Mouse (Mus musculus) hindbrain, embryonic 13.5 days (tissue): ENCODE measurements around the gene Mettl23. TPM values are rescaled to one million over a fixed set of nuclear protein-coding genes. Genes with fewer than 3 reads are reported as not detected.

Source experiments
- ATAC-seq: fragments of 200-750 bp; cut with Nextera tagmentation; 2 replicates; pipeline ENCODE4 v1.8.0; 2017; ENCODE audit warnings: moderate TSS enrichment; ENCODE audit not compliant: low FRiP score
- H3K27ac ChIP-seq: fragments of 300-500 bp; sonication (generic); 2 replicates; pipeline ENCODE4 v1.5.1; 2015; ENCODE audit warnings: inconsistent platforms, mild to moderate bottlenecking, moderate library complexity
- H3K27me3 ChIP-seq: fragments of 300-500 bp; sonication (generic); 2 replicates; pipeline ENCODE4 v1.6.1; 2015; ENCODE audit warnings: mild to moderate bottlenecking, inconsistent platforms
- H3K36me3 ChIP-seq: fragments of 300-500 bp; sonication (generic); 2 replicates; pipeline ENCODE4 v1.6.1; 2015; ENCODE audit warnings: mild to moderate bottlenecking, inconsistent platforms
- H3K4me1 ChIP-seq: fragments of 300-500 bp; sonication (generic); replicated peaks from 2 replicates; pipeline ENCODE4 v1.6.1; 2015; ENCODE audit warnings: inconsistent platforms
- H3K4me2 ChIP-seq: fragments of 300-500 bp; sonication (generic); 2 replicates; pipeline ENCODE4 v1.6.1; 2015; ENCODE audit warnings: inconsistent platforms, mild to moderate bottlenecking, moderate library complexity
- H3K4me3 ChIP-seq: fragments of 300-500 bp; sonication (generic); 2 replicates; pipeline ENCODE4 v1.5.1; 2015; ENCODE audit warnings: mild to moderate bottlenecking, inconsistent platforms
- H3K9ac ChIP-seq: fragments of 300-500 bp; sonication (generic); 2 replicates; pipeline ENCODE4 v1.6.1; 2015; ENCODE audit warnings: mild to moderate bottlenecking, inconsistent platforms
- H3K9me3 ChIP-seq: fragments of 300-500 bp; sonication (generic); 2 replicates; pipeline ENCODE4 v1.6.1; 2016; ENCODE audit warnings: inconsistent platforms
- WGBS: fragments of 180-500 bp; shearing (Covaris S2); methylation state at CpG from one replicate; pipeline ENCODE4 v1.1.7; 2015; 5-methylcytosine and 5-hydroxymethylcytosine counted together
- polyA plus RNA-seq: library from polyadenylated mRNA; unstranded; fragments of >200 nt; fragmentation: Nextera tagmentation; extraction: Ambion mirVana; gene quantifications from 2 replicates; pipeline ENCODE4 v1.2.1, GENCODE M21; 2015

The Mettl23 gene
- polyA plus RNA-seq, 1 experiment from 2014 or later: 79.3 TPM

DNA sequence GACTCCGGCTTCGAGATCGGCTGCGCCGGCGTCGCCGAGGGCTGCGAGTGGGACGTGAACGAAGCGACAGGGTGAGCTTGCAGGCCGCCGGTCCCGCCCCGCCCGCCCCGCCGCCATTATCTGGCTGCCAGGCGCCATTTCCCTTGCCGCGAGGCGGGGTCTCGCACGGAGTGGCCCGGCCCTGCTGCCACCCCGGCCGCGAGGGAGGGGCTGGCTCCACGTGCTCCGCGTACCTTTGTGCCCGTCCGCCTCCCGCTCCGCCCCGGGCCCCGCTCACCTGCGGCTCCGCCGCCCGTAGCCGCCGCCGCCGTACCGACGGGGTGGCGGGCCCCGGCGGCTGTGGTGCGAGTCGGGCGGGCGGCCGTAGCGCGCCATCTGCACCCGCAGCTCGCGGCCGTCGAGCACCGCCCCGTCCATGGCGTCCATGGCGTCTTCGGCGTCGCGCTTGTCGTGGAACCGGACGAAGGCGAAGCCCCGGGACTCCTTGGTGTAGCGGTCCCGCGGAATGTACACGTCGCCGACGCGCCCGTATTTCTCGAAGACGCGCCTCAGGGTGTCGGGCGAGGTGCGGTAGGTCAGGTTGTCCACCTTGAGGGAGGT, 9.3 kb downstream of the Mettl23 start, which contains the start of gene Mfsd11:
Gene Mfsd11, plus strand, starts transcription at position 150 of the 600 bp plus-strand sequence.
- Histone ChIP-seq H3K4me3 (peak within 1 kb of the TSS; percentile 94), H3K36me3 (peaks cover 30% of the 10 kb centered on the region), H3K9ac (peak within 1 kb of the TSS; percentile 97), H3K27ac (peak within 1 kb of the TSS; percentile 97), H3K4me1 (peaks cover 36% of the 10 kb centered on the region), H3K27me3 (no peaks in the 10 kb centered on the region), H3K9me3 (no peaks in the 10 kb centered on the region), H3K4me2 (peak within 1 kb of the TSS; percentile 94)
- WGBS: under 1% methylated on average over 65 of the region's 91 CpGs
- ATAC-seq: peak; percentile 43

DNA sequence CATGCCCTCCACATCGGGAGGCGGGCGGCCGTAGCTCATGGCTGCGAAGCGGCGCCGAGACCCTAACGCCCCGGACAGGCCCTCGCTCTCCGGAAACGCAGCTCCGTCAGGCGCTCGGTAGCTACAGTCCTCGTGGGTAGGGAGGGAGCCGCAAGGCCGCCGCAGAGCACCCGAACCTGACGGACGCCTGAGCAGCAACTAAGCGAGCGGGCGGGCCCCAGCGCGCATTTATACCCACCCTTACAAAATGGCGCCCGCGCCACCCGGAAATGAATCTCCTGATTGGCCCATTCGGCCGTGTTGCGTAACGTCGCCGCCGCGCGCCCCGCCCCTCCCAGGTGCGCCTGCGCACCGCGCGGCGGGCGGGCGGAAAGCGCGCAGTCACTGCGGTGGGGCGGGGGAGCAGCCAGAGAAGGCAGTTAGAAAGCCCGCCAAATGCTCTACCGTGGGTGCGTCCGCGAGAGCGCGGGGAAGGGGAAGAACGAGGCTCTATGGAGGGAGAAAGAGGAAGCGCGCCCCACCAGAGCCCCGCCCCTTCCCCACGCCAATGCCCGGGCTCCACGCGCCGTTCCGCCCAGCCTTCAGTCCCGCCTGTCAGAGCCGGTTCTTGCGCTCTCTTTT, 9.9 kb downstream of the Mettl23 start, which contains the start of gene Srsf2:
Gene Srsf2, minus strand, starts transcription at position 204 of the 621 bp plus-strand sequence.
- peak within 1 kb of the TSS; percentile 97 for H3K27ac ChIP-seq
- H3K4me3 ChIP-seq: peak within 1 kb of the TSS; percentile 94
- H3K27me3 ChIP-seq: no peaks in the 10 kb centered on the region
- H3K36me3 ChIP-seq: peaks cover 23% of the 10 kb centered on the region
- H3K9me3 ChIP-seq: no peaks in the 10 kb centered on the region
- H3K4me2 ChIP-seq: peak within 1 kb of the TSS; percentile 94
- peaks cover 36% of the 10 kb centered on the region for H3K4me1 ChIP-seq
- ATAC-seq: peak; percentile 91
- H3K9ac ChIP-seq: peak within 1 kb of the TSS; percentile 97
- WGBS: under 1% methylated on average over 67 of the region's 74 CpGs

DNA sequence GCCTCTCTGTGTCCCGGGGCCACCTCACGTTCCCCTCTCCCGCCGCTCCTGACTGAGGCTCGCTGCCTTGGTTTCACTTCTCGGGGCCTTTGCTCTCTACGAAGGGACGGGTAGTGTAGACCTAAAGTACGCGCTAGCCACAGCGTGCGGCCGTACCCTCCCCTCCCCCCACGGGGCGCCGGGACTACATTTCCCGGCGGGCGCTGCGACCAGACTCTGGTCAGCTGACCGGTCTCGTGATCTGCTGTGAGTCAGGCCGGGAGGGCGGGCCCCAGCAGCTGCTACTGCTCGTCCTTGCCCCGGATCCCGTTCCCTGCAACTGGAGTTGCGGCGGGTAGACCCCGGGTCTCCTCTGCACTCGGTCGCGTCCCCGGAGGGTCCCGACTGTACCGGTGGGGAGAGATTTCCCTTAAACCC, 10.4 kb downstream of the Mettl23 start:
- Histone ChIP-seq H3K36me3 (peaks cover 20% of the 10 kb centered on the region), H3K9me3 (no peaks in the 10 kb centered on the region), H3K4me1 (peaks cover 36% of the 10 kb centered on the region), H3K4me2 (peak overlapping the region; percentile 94), H3K27ac (peak overlapping the region; percentile 97), H3K9ac (peak overlapping the region; percentile 97), H3K27me3 (no peaks in the 10 kb centered on the region), H3K4me3 (peak overlapping the region; percentile 94)
- ATAC-seq: peak; percentile 93
- under 1% methylated on average over 36 of the region's 36 CpGs for WGBS

DNA sequence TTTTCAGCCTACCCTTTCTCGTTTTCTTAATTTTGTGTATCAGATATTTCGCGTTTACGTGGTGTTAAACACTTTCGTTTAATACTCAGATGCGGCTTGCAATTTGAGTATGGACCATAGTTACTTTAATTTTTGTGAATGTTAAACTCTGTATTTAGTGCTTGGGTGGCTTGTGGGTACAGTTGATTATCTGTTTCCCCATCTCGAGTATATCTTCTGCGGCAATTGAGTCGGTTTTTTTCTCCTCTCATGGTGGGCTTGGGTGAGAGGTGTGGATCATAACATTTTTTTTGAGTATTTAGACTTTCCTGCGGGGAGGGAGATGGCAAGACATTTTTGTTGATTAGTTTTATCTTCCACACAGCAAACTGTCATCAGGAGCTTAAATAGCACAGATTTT, 11.2 kb downstream of the Mettl23 start:
- peak overlapping the region; percentile 94 for H3K4me2 ChIP-seq
- peak overlapping the region; percentile 97 for H3K9ac ChIP-seq
- H3K36me3 ChIP-seq: peaks cover 20% of the 10 kb centered on the region
- peak overlapping the region; percentile 97; the same call in 1 of the 2 replicates for H3K27ac ChIP-seq
- peak overlapping the region; percentile 94 for H3K4me3 ChIP-seq
- H3K4me1 ChIP-seq: peaks cover 36% of the 10 kb centered on the region
- 45% methylated on average over 10 of the region's 10 CpGs for WGBS
- H3K9me3 ChIP-seq: no peaks in the 10 kb centered on the region
- no peaks in the 10 kb centered on the region for H3K27me3 ChIP-seq
- no peak for ATAC-seq

DNA sequence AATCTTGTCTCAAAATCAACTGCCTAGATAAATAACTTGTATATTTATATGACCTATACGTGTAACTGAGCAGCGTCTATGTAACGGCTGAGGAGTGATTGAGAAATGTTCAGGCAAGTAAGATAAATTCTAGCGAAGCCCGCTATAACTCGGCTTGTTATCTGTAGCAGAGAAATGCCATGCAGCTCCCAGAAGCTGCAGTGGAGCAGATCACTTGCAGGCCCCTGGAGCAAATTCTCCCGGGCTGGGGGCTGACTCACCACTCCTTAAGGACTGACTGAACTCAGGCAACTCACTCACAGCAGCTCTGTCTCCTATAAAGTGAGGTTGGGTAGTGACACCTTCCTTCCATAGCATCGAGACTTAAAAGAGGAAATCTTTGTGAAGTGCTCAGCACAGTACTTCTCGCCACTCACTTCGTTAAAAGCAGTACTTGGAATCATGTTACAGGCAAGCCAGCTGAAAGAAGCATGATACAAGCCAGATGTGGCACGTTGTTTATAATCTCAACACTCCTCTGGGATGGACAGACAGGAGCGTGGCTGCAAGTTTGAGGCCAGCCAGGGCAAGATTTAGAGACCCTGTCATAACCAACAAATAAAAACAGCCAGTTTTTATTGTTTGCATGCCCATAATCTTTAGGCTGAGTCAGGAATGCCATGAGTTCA, 14.2 kb downstream of the Mettl23 start:
- Histone ChIP-seq H3K27me3 (no peaks in the 10 kb centered on the region), H3K36me3 (peaks cover 39% of the 10 kb centered on the region), H3K4me3 (no peak overlapping the region), H3K4me2 (no peak overlapping the region), H3K9ac (no peak overlapping the region), H3K27ac (no peak overlapping the region), H3K9me3 (no peaks in the 10 kb centered on the region), H3K4me1 (peaks cover 24% of the 10 kb centered on the region)
- ATAC-seq: no peak
- 85% methylated on average over 12 of the region's 12 CpGs for WGBS

DNA sequence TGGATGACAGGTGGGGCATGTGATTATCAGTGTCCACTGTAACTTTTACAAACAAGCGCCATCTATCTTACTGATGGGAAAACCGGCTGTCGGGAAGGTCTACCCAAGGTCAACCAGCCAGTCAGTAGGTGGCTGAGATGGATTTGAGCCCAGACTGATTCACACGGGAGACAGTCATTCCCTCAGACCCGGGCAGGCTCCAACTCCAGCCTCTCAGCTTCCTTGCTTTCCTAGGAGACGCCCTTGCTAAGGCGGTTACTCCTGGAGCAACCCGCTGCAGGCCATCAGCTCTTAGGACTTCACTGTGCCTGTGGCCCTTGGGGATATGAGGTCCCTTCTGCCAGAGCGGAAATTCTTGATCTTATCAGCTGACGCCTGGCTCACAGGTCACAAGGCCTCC, 21.4 kb downstream of the Mettl23 start:
- 0 out of 2 replicates have a peak, but pooled peaks cover 5% of the 10 kb centered on the region for H3K4me1 ChIP-seq
- H3K9ac ChIP-seq: no peak overlapping the region
- H3K27ac ChIP-seq: no peak overlapping the region
- peaks cover 95% of the 10 kb centered on the region for H3K36me3 ChIP-seq
- H3K27me3 ChIP-seq: no peaks in the 10 kb centered on the region
- no peak for ATAC-seq
- WGBS: 91% methylated on average over 10 of the region's 10 CpGs
- no peak overlapping the region for H3K4me3 ChIP-seq
- H3K9me3 ChIP-seq: no peaks in the 10 kb centered on the region
- no peak overlapping the region for H3K4me2 ChIP-seq

DNA sequence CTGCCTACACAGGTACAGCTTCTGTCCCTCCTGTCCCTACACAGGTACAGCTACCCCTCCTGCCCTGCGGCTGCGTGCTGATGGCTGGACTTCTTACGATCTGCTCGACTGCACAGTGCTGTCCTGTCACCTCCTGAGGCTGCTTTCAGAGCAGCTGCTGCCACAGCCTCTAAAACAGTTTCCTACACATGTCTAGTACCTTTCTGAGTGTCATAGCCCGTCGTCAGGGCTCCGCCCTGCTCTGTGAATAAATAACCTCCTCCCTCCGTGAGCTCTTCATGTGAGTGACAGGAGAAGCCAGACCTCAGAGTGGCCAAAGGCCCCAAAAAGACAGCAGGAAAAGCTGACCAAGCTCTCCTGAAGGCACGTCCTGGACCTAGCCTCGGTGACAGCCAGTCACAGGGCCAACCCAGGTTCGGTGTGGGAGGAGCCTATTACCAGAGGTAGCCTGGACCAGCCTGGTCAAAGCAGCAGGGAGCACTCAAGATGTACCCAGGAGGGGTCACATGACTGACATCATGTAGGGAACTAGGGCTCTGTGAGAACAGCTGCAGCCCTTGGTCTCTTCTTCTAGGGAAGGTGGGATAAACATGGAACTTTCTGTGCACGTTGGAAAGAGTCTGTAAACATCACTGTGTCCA, 23.0 kb downstream of the Mettl23 start:
- Histone ChIP-seq H3K4me3 (no peak overlapping the region), H3K27me3 (no peaks in the 10 kb centered on the region), H3K9me3 (no peaks in the 10 kb centered on the region), H3K36me3 (peaks cover 91% of the 10 kb centered on the region), H3K4me2 (no peak overlapping the region), H3K9ac (no peak overlapping the region), H3K4me1 (0 out of 2 replicates have a peak, but pooled peaks cover 5% of the 10 kb centered on the region), H3K27ac (no peak overlapping the region)
- no peak for ATAC-seq
- 77% methylated on average over 12 of the region's 12 CpGs for WGBS

DNA sequence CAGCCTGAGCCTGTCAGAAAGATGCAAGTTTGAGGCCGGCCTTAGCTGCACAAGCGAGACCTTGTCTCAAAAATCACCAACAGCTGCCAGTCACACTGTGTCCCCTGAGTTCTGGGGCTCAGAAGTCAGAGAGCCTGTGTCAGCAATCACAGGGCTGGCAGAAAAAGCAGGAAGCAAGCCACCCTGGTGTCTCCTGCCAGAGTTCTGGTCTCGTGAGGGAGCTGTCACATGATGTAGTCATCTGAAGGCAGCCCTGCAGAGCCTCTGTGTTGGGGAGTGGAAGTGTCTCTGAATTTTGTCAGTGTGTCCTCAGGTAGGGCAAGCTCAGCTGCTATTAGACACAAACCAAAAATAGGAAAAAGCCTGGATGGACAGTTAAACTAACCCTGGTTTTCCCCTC, 25.1 kb downstream of the Mettl23 start:
- 80% methylated on average over 3 of the region's 3 CpGs for WGBS
- no peak overlapping the region for H3K27ac ChIP-seq
- H3K27me3 ChIP-seq: no peaks in the 10 kb centered on the region
- H3K9ac ChIP-seq: no peak overlapping the region
- ATAC-seq: no peak
- no peaks in the 10 kb centered on the region for H3K4me1 ChIP-seq
- H3K36me3 ChIP-seq: peaks cover 90% of the 10 kb centered on the region
- H3K9me3 ChIP-seq: no peaks in the 10 kb centered on the region
- H3K4me2 ChIP-seq: no peak overlapping the region
- no peak overlapping the region for H3K4me3 ChIP-seq

DNA sequence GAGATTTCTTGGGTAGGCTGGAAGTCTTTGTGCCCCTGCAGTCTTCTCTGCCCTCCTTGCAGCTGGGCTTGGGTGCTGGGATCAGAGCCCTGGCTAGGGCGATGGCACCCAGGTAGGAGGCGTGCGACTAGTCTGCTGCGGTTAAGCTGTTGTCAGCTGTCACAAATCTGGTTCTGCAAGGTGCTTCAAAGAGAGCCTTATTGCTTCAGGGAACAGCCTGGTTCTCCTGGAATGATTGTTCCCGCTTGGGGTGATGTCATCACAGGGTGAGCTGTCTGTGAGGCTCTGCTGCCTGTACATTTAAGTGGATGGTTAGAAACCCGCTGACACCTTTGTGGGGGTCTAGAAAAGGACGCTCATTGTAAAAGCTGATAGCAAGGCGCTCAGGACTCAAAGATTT, 26.1 kb downstream of the Mettl23 start:
- ATAC-seq: no peak
- 96% methylated on average over 8 of the region's 8 CpGs for WGBS
- Histone ChIP-seq H3K36me3 (peaks cover 90% of the 10 kb centered on the region), H3K27me3 (no peaks in the 10 kb centered on the region), H3K4me3 (no peak overlapping the region), H3K9ac (no peak overlapping the region), H3K27ac (no peak overlapping the region), H3K9me3 (no peaks in the 10 kb centered on the region), H3K4me2 (no peak overlapping the region), H3K4me1 (no peaks in the 10 kb centered on the region)

DNA sequence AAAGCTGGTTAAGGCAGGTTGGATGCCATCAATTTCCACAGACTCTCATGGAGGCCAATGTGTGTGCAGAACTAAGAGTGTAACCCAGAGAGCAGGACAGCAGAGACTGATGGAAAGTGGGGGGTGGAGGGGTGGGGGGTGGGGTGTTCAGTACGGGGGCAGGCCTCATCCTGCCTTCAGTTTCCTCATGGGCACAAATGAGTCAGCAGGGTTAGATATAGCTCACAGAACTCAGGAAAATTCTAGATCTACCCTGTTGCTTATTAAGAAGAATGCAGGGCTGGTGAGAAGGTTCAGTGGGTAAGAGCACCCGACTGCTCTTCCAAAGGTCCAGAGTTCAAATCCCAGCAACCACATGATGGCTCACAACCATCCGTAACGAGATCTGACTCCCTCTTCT, 26.6 kb downstream of the Mettl23 start:
- H3K27me3 ChIP-seq: no peaks in the 10 kb centered on the region
- H3K9ac ChIP-seq: no peak overlapping the region
- no peak for ATAC-seq
- H3K4me2 ChIP-seq: no peak overlapping the region
- H3K4me1 ChIP-seq: no peaks in the 10 kb centered on the region
- H3K4me3 ChIP-seq: no peak overlapping the region
- WGBS: 82% methylated on average over 4 of the region's 4 CpGs
- H3K36me3 ChIP-seq: peaks cover 90% of the 10 kb centered on the region
- no peaks in the 10 kb centered on the region for H3K9me3 ChIP-seq
- H3K27ac ChIP-seq: no peak overlapping the region

DNA sequence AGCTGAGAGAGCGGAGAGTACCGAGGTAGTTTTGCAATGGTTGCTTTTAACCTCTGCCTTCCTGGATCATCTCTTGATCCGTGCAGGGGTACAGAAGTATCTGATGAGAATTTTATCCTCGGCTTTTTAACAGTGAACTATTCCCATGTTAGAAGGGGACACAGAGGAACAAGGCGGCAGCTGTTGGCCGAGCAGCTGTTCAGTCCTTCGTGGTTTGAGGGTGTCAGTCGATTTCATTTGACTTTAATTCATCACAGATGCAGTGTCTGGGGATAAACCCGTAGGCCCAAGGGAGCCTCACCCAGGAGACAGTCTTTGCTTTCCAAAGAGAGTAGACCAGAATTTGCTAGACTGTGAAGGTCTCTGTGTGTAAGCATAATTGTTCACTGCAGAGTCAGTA, 28.5 kb downstream of the Mettl23 start:
- H3K4me1 ChIP-seq: no peaks in the 10 kb centered on the region
- H3K9ac ChIP-seq: no peak overlapping the region
- no peaks in the 10 kb centered on the region for H3K27me3 ChIP-seq
- WGBS: 89% methylated on average over 9 of the region's 9 CpGs
- no peak overlapping the region for H3K4me3 ChIP-seq
- no peak overlapping the region for H3K27ac ChIP-seq
- ATAC-seq: no peak
- no peaks in the 10 kb centered on the region for H3K9me3 ChIP-seq
- no peak overlapping the region for H3K4me2 ChIP-seq
- H3K36me3 ChIP-seq: peaks cover 83% of the 10 kb centered on the region

DNA sequence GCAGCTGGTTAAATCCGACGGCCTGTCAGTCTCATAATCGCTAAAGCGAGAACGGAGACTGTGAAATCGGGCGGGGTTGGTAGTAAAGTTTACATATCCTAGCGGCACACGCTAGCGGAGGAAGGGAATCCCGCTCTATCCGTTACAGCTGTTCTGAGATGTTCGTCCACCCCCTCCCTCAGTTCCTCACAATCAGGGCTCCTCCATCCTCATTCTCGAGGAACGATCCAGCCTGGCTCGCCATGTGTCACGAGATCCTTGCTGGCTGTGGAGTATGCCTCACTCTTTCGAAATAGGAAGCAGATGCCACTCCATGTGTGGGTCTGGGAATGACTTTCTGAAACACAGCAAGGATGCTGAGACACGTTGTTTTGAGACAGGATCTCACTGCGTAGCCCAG, 30.9 kb downstream of the Mettl23 start:
- no peak overlapping the region for H3K4me2 ChIP-seq
- no peaks in the 10 kb centered on the region for H3K4me1 ChIP-seq
- H3K9ac ChIP-seq: no peak overlapping the region
- H3K27ac ChIP-seq: no peak overlapping the region
- H3K9me3 ChIP-seq: no peaks in the 10 kb centered on the region
- 90% methylated on average over 20 of the region's 20 CpGs for WGBS
- H3K36me3 ChIP-seq: peaks cover 61% of the 10 kb centered on the region
- H3K4me3 ChIP-seq: no peak overlapping the region
- ATAC-seq: no peak
- H3K27me3 ChIP-seq: no peaks in the 10 kb centered on the region
